ENCODE assay signal across 23 mouse cellular contexts in genomic region chr8:89358411-89358810, GRCm38 (mm10).
DNase-seq lines count a peak whose midpoint lies in the region; ATAC-seq and TF ChIP-seq lines count a peak whose summit lies in the region.
"Had no signal": no experiment of that assay in that cellular context is flagged by ENCODE, and none has a peak within 500 bp of the region (broad histone marks: within the 10 kb centered on the region; RNA-seq: fewer than 3 reads in every experiment).

No protein-coding gene starts in this region.

- no peak overlapping the region for H3K4me3 ChIP-seq in cerebellum, adult 2 months (replicated peaks; ENCODE audit: insufficient read depth, low read depth, low read length)
- H3K4me3 ChIP-seq: embryonic facial prominence, embryonic 15.5 days; erythroblast, embryonic 14.5 days; forebrain, embryonic 10.5 days; forebrain, embryonic 15.5 days; heart, adult 2 months; heart, embryonic 12.5 days; hindbrain, embryonic 10.5 days had no signal

- peak; percentile 64; the same call in 1 of the 2 replicates for ATAC-seq in frontal cortex, adult (ENCODE audit: low TSS enrichment)
- ATAC-seq: CD4-positive, CD25-positive, alpha-beta regulatory T cell, adult 4 months; forebrain, embryonic 15.5 days had no signal

- H3K27ac ChIP-seq in cerebellum, adult 2 months (ENCODE audit: insufficient read depth, low read length): no peak overlapping the region
- H3K27ac ChIP-seq: embryonic facial prominence, embryonic 15.5 days; forebrain, embryonic 10.5 days; forebrain, embryonic 15.5 days; heart, adult 2 months; hindbrain, embryonic 10.5 days; hindbrain, embryonic 14.5 days had no signal

- no peak for TF ChIP-seq CTCF in cerebellum, adult 2 months (IDR thresholded peaks at IDR 0.05; ENCODE audit: borderline replicate concordance, insufficient read depth, low read depth, low read length)

- H3K4me1 ChIP-seq in cerebellum, adult 2 months (ENCODE audit: control insufficient read depth, insufficient read depth, low read length): no peaks in the 10 kb centered on the region
- H3K4me1 ChIP-seq: embryonic facial prominence, embryonic 15.5 days; forebrain, embryonic 10.5 days; forebrain, embryonic 15.5 days; heart, embryonic 12.5 days; hindbrain, embryonic 10.5 days had no signal

- 77% methylated on average over 4 of the region's 4 CpGs for WGBS in cerebellum, adult 2 months

- intact Hi-C loops in left cerebral cortex, postnatal 14 days (cut with DNase I): no loop called here
- intact Hi-C loops in left cerebral cortex, postnatal 10 days (cut with DNase I): no loop called here

- no peak for DNase-seq in frontal cortex, postnatal 25 days (ENCODE audit: low spot score in 2 of 2)
- peak; percentile 26 to 81 for DNase-seq in left cerebral cortex, postnatal 14 days (ENCODE audit: low spot score in 2 of 2)
- no peak for DNase-seq in left cerebral cortex, postnatal 10 days (ENCODE audit: extremely low spot score in 1 of 2, low spot score in 2 of 2)
- peak; percentile 71 for DNase-seq in brain, adult 2 months (ENCODE audit: low read depth, low spot score)
- DNase-seq in right cerebral cortex, postnatal 10 days (ENCODE audit: low spot score in 2 of 2): peak; percentile 28 to 45
- DNase-seq in cerebellum, adult 2 months: no peak
- DNase-seq in adrenal gland, adult 2 months: no peak
- DNase-seq: adrenal gland, postnatal 10 days; B cell, adult 2 months; cerebellum, adult 18-20 months; cerebellum, postnatal 10 days; embryo, embryonic 11 days; gastrocnemius, postnatal 36 days; heart, adult 2 months had no signal

- no peaks in the 10 kb centered on the region for H3K27me3 ChIP-seq in cerebellum, adult 2 months (ENCODE audit: control insufficient read depth, insufficient read depth, low read length)
- H3K27me3 ChIP-seq: embryonic facial prominence, embryonic 15.5 days; forebrain, embryonic 15.5 days; heart, embryonic 12.5 days had no signal

- no peak for TF ChIP-seq POLR2A in cerebellum, adult 2 months (IDR thresholded peaks at IDR 0.05; ENCODE audit: borderline replicate concordance, insufficient read depth, low read length)

Comparison
In these comparisons a context has a peak if more than half of its experiments do, and no peak if none do; other contexts are left out.
1. DNase-seq: peak in left cerebral cortex, postnatal 14 days (2 of 2), brain, adult 2 months (single experiment) and right cerebral cortex, postnatal 10 days (2 of 2); none in frontal cortex, postnatal 25 days (0 of 2), left cerebral cortex, postnatal 10 days (0 of 2), cerebellum, adult 2 months (0 of 2) and adrenal gland, adult 2 months (single experiment).